Mouse (Mus musculus): ENCODE data around the gene Spaca5.

Gene Spaca5

GRCm38 (mm10) chrX:21068106-21068505 is at the start of gene Spaca5:
Spaca5 (plus strand) TSS chrX:21068406.
- DNase-seq (ENCODE audit: low spot score in 2 of 2), result no peak

- no peak for DNase-seq (ENCODE audit: low spot score in 2 of 2)
Observed at GRCm38 (mm10) chrX:21061460-21061859, 6.7 kb upstream of the Spaca5 start.

GRCm38 (mm10) chrX:21061866-21062543 is 6.2 kb upstream of the Spaca5 start, which contains the start of gene Zfp182:
Zfp182 (minus strand) TSS chrX:21062316.
- peak; percentile 41 to 57 for DNase-seq (ENCODE audit: low spot score in 2 of 2)

- no peak for DNase-seq (ENCODE audit: low spot score in 2 of 2)
Observed at GRCm38 (mm10) chrX:21062544-21062890, 5.7 kb upstream of the Spaca5 start.

- no peak for DNase-seq (ENCODE audit: low spot score in 2 of 2)
Observed at GRCm38 (mm10) chrX:21088645-21088982, 20.4 kb downstream of the Spaca5 start.

- DNase-seq (ENCODE audit: low spot score in 2 of 2), result peak; percentile 22 to 49
Observed at GRCm38 (mm10) chrX:21088983-21089866, 21.0 kb downstream of the Spaca5 start, which contains the start of gene Zfp300. Zfp300 (minus strand) TSS chrX:21089527.

GRCm38 (mm10) chrX:21089867-21090239 is 21.6 kb downstream of the Spaca5 start:
- peak in 1 of 2 experiments; percentile 2 for DNase-seq (ENCODE audit: low spot score in 2 of 2)

GRCm38 (mm10) chrX:21115520-21115919 is 47.3 kb downstream of the Spaca5 start, which contains the start of gene Ssxa1:
Ssxa1 (plus strand) TSS chrX:21115820.
- DNase-seq (ENCODE audit: low spot score in 2 of 2), result no peak
